Comparison of ENCODE assay signal across 13 mouse cellular contexts in genomic region chr17:35999356-35999755, GRCm38 (mm10). TPM values are rescaled to one million over a fixed set of nuclear protein-coding genes. Genes with fewer than 3 reads are reported as not detected.
A peak's percentile ranks its signal among the peaks of the same experiment; 100 is the strongest.
DNase-seq lines count a peak whose midpoint lies in the region; ATAC-seq and TF ChIP-seq lines count a peak whose summit lies in the region.
"Had no signal": no experiment of that assay in that cellular context is flagged by ENCODE, and none has a peak within 500 bp of the region (broad histone marks: within the 10 kb centered on the region; RNA-seq: fewer than 3 reads in every experiment).

No protein-coding gene starts in this region.

- peak overlapping the region; percentile 22; the same call in 1 of the 2 replicates for H3K4me3 ChIP-seq in macrophage (ENCODE audit: inconsistent target)
- no peak overlapping the region for H3K4me3 ChIP-seq in thymus, adult 2 months (ENCODE audit: control insufficient read depth, insufficient read depth, low read length)
- no peak overlapping the region for H3K4me3 ChIP-seq in forebrain, embryonic 15.5 days
- H3K4me3 ChIP-seq: embryonic facial prominence, embryonic 10.5 days; intestine, embryonic 15.5 days; limb, embryonic 10.5 days had no signal

- peaks cover 98% of the 10 kb centered on the region for H3K79me2 ChIP-seq in macrophage (ENCODE audit: inconsistent target)

- ATAC-seq in activated CD4-positive, CD25-positive, alpha-beta regulatory T cell, adult 4 months: peak; percentile 53
- no peak for ATAC-seq in forebrain, embryonic 15.5 days (replicated peaks)
- ATAC-seq: intestine, embryonic 15.5 days; Patski had no signal

- no peak for TF ChIP-seq CTCF in thymus, adult 2 months (IDR thresholded peaks at IDR 0.05; ENCODE audit: borderline replicate concordance, control insufficient read depth, extremely low read depth, insufficient read depth, low read length, poor library complexity)

- peak; percentile 84 for DNase-seq in CD4-positive, CD25-positive, alpha-beta regulatory T cell, adult 2 months (ENCODE audit: low read depth, low spot score)
- DNase-seq in thymus, adult 2 months: peak; percentile 89
- DNase-seq in frontal cortex, postnatal 36 days (ENCODE audit: low spot score in 2 of 2): no peak
- DNase-seq in testis, postnatal 10 days (ENCODE audit: low spot score): no peak
- DNase-seq: adrenal gland, postnatal 25 days; cerebellum, adult 2 months had no signal

- no peak overlapping the region for H3K4me2 ChIP-seq in forebrain, embryonic 15.5 days (replicated peaks)
- H3K4me2 ChIP-seq: intestine, embryonic 15.5 days had no signal

- no peak for TF ChIP-seq POLR2A in thymus, adult 2 months (IDR thresholded peaks at IDR 0.05; ENCODE audit: control insufficient read depth, extremely low read depth, insufficient read depth, low read length, poor library complexity)

- 5% methylated on average over 7 of the region's 7 CpGs for WGBS in macrophage (ENCODE audit: missing documents)
- 4% methylated on average over 7 of the region's 7 CpGs for WGBS in thymus, adult 2 months
- 91% methylated on average over 7 of the region's 7 CpGs for WGBS in forebrain, embryonic 15.5 days

- peaks cover 5% of the 10 kb centered on the region; the same call in 1 of the 2 replicates for H3K36me3 ChIP-seq in macrophage (ENCODE audit: inconsistent target)
- no peaks in the 10 kb centered on the region for H3K36me3 ChIP-seq in thymus, adult 2 months (ENCODE audit: control insufficient read depth, insufficient read depth, low read length)
- H3K36me3 ChIP-seq in forebrain, embryonic 15.5 days: no peaks in the 10 kb centered on the region
- H3K36me3 ChIP-seq: intestine, embryonic 15.5 days; limb, embryonic 10.5 days had no signal

- H3K9ac ChIP-seq in forebrain, embryonic 15.5 days (replicated peaks): no peak overlapping the region
- H3K9ac ChIP-seq: intestine, embryonic 15.5 days had no signal

- no peak overlapping the region for H3K27ac ChIP-seq in macrophage
- peak overlapping the region; percentile 20; the same call in 1 of the 2 replicates for H3K27ac ChIP-seq in thymus, adult 2 months (ENCODE audit: control insufficient read depth, insufficient read depth, low read length)
- no peak overlapping the region for H3K27ac ChIP-seq in forebrain, embryonic 15.5 days (replicated peaks)
- H3K27ac ChIP-seq: embryonic facial prominence, embryonic 10.5 days; intestine, embryonic 15.5 days; limb, embryonic 10.5 days had no signal

- peaks cover 31% of the 10 kb centered on the region for H3K4me1 ChIP-seq in thymus, adult 2 months (replicated peaks; ENCODE audit: control insufficient read depth, insufficient read depth, low read length)
- peaks cover 26% of the 10 kb centered on the region for H3K4me1 ChIP-seq in forebrain, embryonic 15.5 days

- no peaks in the 10 kb centered on the region for H3K27me3 ChIP-seq in thymus, adult 2 months (ENCODE audit: control insufficient read depth, insufficient read depth, low read length)
- H3K27me3 ChIP-seq in forebrain, embryonic 15.5 days: no peaks in the 10 kb centered on the region
- H3K27me3 ChIP-seq: intestine, embryonic 15.5 days; Patski had no signal

- H3K9me3 ChIP-seq in forebrain, embryonic 15.5 days: no peaks in the 10 kb centered on the region
- H3K9me3 ChIP-seq: embryonic facial prominence, embryonic 10.5 days; intestine, embryonic 15.5 days; limb, embryonic 10.5 days had no signal

RNA-seq across cellular contexts. Expression of gene Prr3, which starts 19.3 kb away (rescaled TPM):
- polyA plus RNA-seq in activated CD4-positive, CD25-positive, alpha-beta regulatory T cell, adult 4 months (2017; shearing (Covaris generic)): 10 to 100 TPM; 13.6 to 17.6 TPM
- 10 to 100 TPM; 12.0 to 70.1 (median 40.2) TPM for total RNA-seq in macrophage (2018; cell fraction: chromatin; rRNA removed)
- 10 to 100 TPM in 3 of 26 experiments, 1 to 10 TPM in 23; 3.4 to 10.7 (median 7.6) TPM for total RNA-seq in macrophage (2018; cell fraction: cytosol; rRNA removed)
- 10 to 100 TPM; 12.6 to 46.9 (median 26.0) TPM for total RNA-seq in macrophage (2018; cell fraction: nucleus; rRNA removed)
- polyA plus RNA-seq in macrophage (2018): 8.8 to 13.9 TPM (median 9.5 TPM) in 3 replicates
- polyA plus RNA-seq in thymus, adult 2 months (2012; rRNA removed): 35.5 and 42.6 TPM in 2 replicates
- 76.8 and 92.2 TPM in 2 replicates for polyA plus RNA-seq in forebrain, embryonic 15.5 days (2015; fragmentation: Nextera tagmentation; extraction: Ambion mirVana)

RNA-seq across cellular contexts. Expression of gene Gnl1, which starts 19.7 kb away (rescaled TPM):
- polyA plus RNA-seq in activated CD4-positive, CD25-positive, alpha-beta regulatory T cell, adult 4 months (2017; shearing (Covaris generic)): 1 to 10 TPM; 8.1 to 9.2 TPM
- total RNA-seq in macrophage (2018; cell fraction: chromatin; rRNA removed): 100 to 1,000 TPM in 8 of 26 experiments, 10 to 100 TPM in 18; 38.0 to 250 (median 87.1) TPM
- total RNA-seq in macrophage (2018; cell fraction: cytosol; rRNA removed): 10 to 100 TPM; 26.8 to 52.2 (median 36.6) TPM
- total RNA-seq in macrophage (2018; cell fraction: nucleus; rRNA removed): 100 to 1,000 TPM in 2 of 26 experiments, 10 to 100 TPM in 24; 38.5 to 163 (median 62.8) TPM
- polyA plus RNA-seq in macrophage (2018): 24.9 to 38.6 TPM (median 28.9 TPM) in 3 replicates
- 37.9 and 45.5 TPM in 2 replicates for polyA plus RNA-seq in thymus, adult 2 months (2012; rRNA removed)
- polyA plus RNA-seq in forebrain, embryonic 15.5 days (2015; fragmentation: Nextera tagmentation; extraction: Ambion mirVana): 57.0 and 59.2 TPM in 2 replicates

RNA-seq across cellular contexts. Expression of gene H2-T24, which starts 21.0 kb away (rescaled TPM):
- polyA plus RNA-seq in activated CD4-positive, CD25-positive, alpha-beta regulatory T cell, adult 4 months (2017; shearing (Covaris generic)): 10 to 100 TPM; 36.4 to 43.7 TPM
- 100 to 1,000 TPM in 11 of 26 experiments, 10 to 100 TPM in 14, 1 to 10 TPM in 1; 9.6 to 286 (median 85.2) TPM for total RNA-seq in macrophage (2018; cell fraction: chromatin; rRNA removed)
- 100 to 1,000 TPM in 13 of 26 experiments, 10 to 100 TPM in 13; 35.3 to 269 (median 99.3) TPM for total RNA-seq in macrophage (2018; cell fraction: cytosol; rRNA removed)
- 100 to 1,000 TPM in 15 of 26 experiments, 10 to 100 TPM in 11; 38.6 to 490 (median 169) TPM for total RNA-seq in macrophage (2018; cell fraction: nucleus; rRNA removed)
- 34.5 to 71.7 TPM (median 59.9 TPM) in 3 replicates for polyA plus RNA-seq in macrophage (2018)
- polyA plus RNA-seq in thymus, adult 2 months (2012; rRNA removed): 15.0 and 20.4 TPM in 2 replicates
- polyA plus RNA-seq in forebrain, embryonic 15.5 days (2015; fragmentation: Nextera tagmentation; extraction: Ambion mirVana): 5.4 and 5.8 TPM in 2 replicates

RNA-seq across cellular contexts. Expression of gene Abcf1, which starts 29.8 kb away (rescaled TPM):
- polyA plus RNA-seq in activated CD4-positive, CD25-positive, alpha-beta regulatory T cell, adult 4 months (2017; shearing (Covaris generic)): 100 to 1,000 TPM in 1 of 2 experiments, 10 to 100 TPM in 1; 99.6 to 137 TPM
- total RNA-seq in macrophage (2018; cell fraction: chromatin; rRNA removed): 100 to 1,000 TPM in 24 of 26 experiments, 10 to 100 TPM in 2; 86.1 to 243 (median 131) TPM
- 10 to 100 TPM; 55.9 to 86.5 (median 73.8) TPM for total RNA-seq in macrophage (2018; cell fraction: cytosol; rRNA removed)
- 100 to 1,000 TPM in 1 of 26 experiments, 10 to 100 TPM in 25; 53.3 to 105 (median 71.8) TPM for total RNA-seq in macrophage (2018; cell fraction: nucleus; rRNA removed)
- polyA plus RNA-seq in macrophage (2018): 65.4 to 217 TPM (median 77.6 TPM) in 3 replicates
- 128 and 132 TPM in 2 replicates for polyA plus RNA-seq in thymus, adult 2 months (2012; rRNA removed)
- polyA plus RNA-seq in forebrain, embryonic 15.5 days (2015; fragmentation: Nextera tagmentation; extraction: Ambion mirVana): 88.3 and 90.3 TPM in 2 replicates

RNA-seq across cellular contexts. Expression of gene H2-T23, which starts 33.3 kb away (rescaled TPM):
- 1,000 to 10,000 TPM in 1 of 2 experiments, 100 to 1,000 TPM in 1; 679 to 1,228 TPM for polyA plus RNA-seq in activated CD4-positive, CD25-positive, alpha-beta regulatory T cell, adult 4 months (2017; shearing (Covaris generic))
- 100 to 1,000 TPM in 18 of 26 experiments, 10 to 100 TPM in 8; 50.2 to 670 (median 341) TPM for total RNA-seq in macrophage (2018; cell fraction: chromatin; rRNA removed)
- 1,000 to 10,000 TPM in 9 of 26 experiments, 100 to 1,000 TPM in 17; 312 to 1,199 (median 634) TPM for total RNA-seq in macrophage (2018; cell fraction: cytosol; rRNA removed)
- total RNA-seq in macrophage (2018; cell fraction: nucleus; rRNA removed): 1,000 to 10,000 TPM in 10 of 26 experiments, 100 to 1,000 TPM in 16; 253 to 1,712 (median 806) TPM
- polyA plus RNA-seq in macrophage (2018): 196 to 602 TPM (median 274 TPM) in 3 replicates
- 380 and 457 TPM in 2 replicates for polyA plus RNA-seq in thymus, adult 2 months (2012; rRNA removed)
- 6.9 and 7.0 TPM in 2 replicates for polyA plus RNA-seq in forebrain, embryonic 15.5 days (2015; fragmentation: Nextera tagmentation; extraction: Ambion mirVana)

Comparison
In these comparisons a context has a peak if more than half of its experiments do, and no peak if none do; other contexts are left out.
1. DNase-seq: peak in CD4-positive, CD25-positive, alpha-beta regulatory T cell, adult 2 months (single experiment) and thymus, adult 2 months (single experiment); none in frontal cortex, postnatal 36 days (0 of 2) and testis, postnatal 10 days (single experiment).